In genomic region chrX:75128333-75128980, GRCm38 (mm10) we compare ENCODE assay signal across 10 mouse cellular contexts. TPM values are rescaled to one million over a fixed set of nuclear protein-coding genes. Genes with fewer than 3 reads are reported as not detected.
DNase-seq lines count a peak whose midpoint lies in the region; ATAC-seq and TF ChIP-seq lines count a peak whose summit lies in the region.
"Had no signal": no experiment of that assay in that cellular context is flagged by ENCODE, and none has a peak within 500 bp of the region (broad histone marks: within the 10 kb centered on the region; RNA-seq: fewer than 3 reads in every experiment).

No protein-coding gene starts in this region.

- ATAC-seq in limb, embryonic 14.5 days (ENCODE audit: low FRiP score, low read depth): no peak
- ATAC-seq in liver, embryonic 13.5 days (ENCODE audit: low read depth): no peak
- no peak for ATAC-seq in forebrain, postnatal 0 days
- no peak for ATAC-seq in forebrain, embryonic 14.5 days

- H3K4me2 ChIP-seq in limb, embryonic 14.5 days (replicated peaks; ENCODE audit: low read depth, low read length, severe bottlenecking): no peak overlapping the region
- peak overlapping the region; percentile 69 for H3K4me2 ChIP-seq in liver, embryonic 13.5 days
- no peak overlapping the region for H3K4me2 ChIP-seq in forebrain, postnatal 0 days (ENCODE audit: low read depth)
- H3K4me2 ChIP-seq in forebrain, embryonic 14.5 days (ENCODE audit: low read length): no peak overlapping the region
- H3K4me2 ChIP-seq: limb, embryonic 15.5 days had no signal

- no peak overlapping the region for H3K4me3 ChIP-seq in limb, embryonic 14.5 days (replicated peaks; ENCODE audit: low read length)
- H3K4me3 ChIP-seq in limb, embryonic 10.5 days: no peak overlapping the region
- peak overlapping the region; percentile 47 for H3K4me3 ChIP-seq in liver, embryonic 13.5 days (replicated peaks)
- no peak overlapping the region for H3K4me3 ChIP-seq in forebrain, postnatal 0 days (ENCODE audit: low read depth, low read length)
- H3K4me3 ChIP-seq in forebrain, embryonic 14.5 days (ENCODE audit: low read depth, low read length): no peak overlapping the region
- H3K4me3 ChIP-seq: limb, embryonic 15.5 days had no signal

- no peak overlapping the region for H3K9ac ChIP-seq in limb, embryonic 14.5 days (ENCODE audit: low read depth, low read length, severe bottlenecking)
- H3K9ac ChIP-seq in liver, embryonic 13.5 days: peak overlapping the region; percentile 63
- no peak overlapping the region for H3K9ac ChIP-seq in forebrain, postnatal 0 days
- no peak overlapping the region for H3K9ac ChIP-seq in forebrain, embryonic 14.5 days (ENCODE audit: low read length)
- H3K9ac ChIP-seq: limb, embryonic 15.5 days had no signal

- peaks cover 7% of the 10 kb centered on the region for H3K36me3 ChIP-seq in limb, embryonic 14.5 days (ENCODE audit: control insufficient read depth, insufficient read depth, low read length)
- no peaks in the 10 kb centered on the region; the same call in 1 of the 2 replicates for H3K36me3 ChIP-seq in limb, embryonic 10.5 days
- H3K36me3 ChIP-seq in liver, embryonic 13.5 days: peaks cover 15% of the 10 kb centered on the region
- H3K36me3 ChIP-seq in forebrain, postnatal 0 days (ENCODE audit: insufficient read depth): no peaks in the 10 kb centered on the region
- no peaks in the 10 kb centered on the region for H3K36me3 ChIP-seq in forebrain, embryonic 14.5 days (ENCODE audit: control insufficient read depth, insufficient read depth, low read length)

- no peaks in the 10 kb centered on the region for H3K9me3 ChIP-seq in limb, embryonic 14.5 days (ENCODE audit: control insufficient read depth, low read length)
- H3K9me3 ChIP-seq in limb, embryonic 10.5 days (replicated peaks): no peaks in the 10 kb centered on the region
- no peaks in the 10 kb centered on the region for H3K9me3 ChIP-seq in liver, embryonic 13.5 days (replicated peaks)
- no peaks in the 10 kb centered on the region for H3K9me3 ChIP-seq in forebrain, postnatal 0 days (ENCODE audit: low read length)
- H3K9me3 ChIP-seq in forebrain, embryonic 14.5 days (replicated peaks; ENCODE audit: control insufficient read depth, low read length): no peaks in the 10 kb centered on the region
- H3K9me3 ChIP-seq: limb, embryonic 15.5 days had no signal

- no peaks in the 10 kb centered on the region for H3K4me1 ChIP-seq in limb, embryonic 14.5 days (ENCODE audit: control insufficient read depth, insufficient read depth, low read length)
- H3K4me1 ChIP-seq in limb, embryonic 10.5 days: no peaks in the 10 kb centered on the region
- peaks cover 26% of the 10 kb centered on the region for H3K4me1 ChIP-seq in liver, embryonic 13.5 days (replicated peaks)
- H3K4me1 ChIP-seq in forebrain, postnatal 0 days (ENCODE audit: insufficient read depth): no peaks in the 10 kb centered on the region
- H3K4me1 ChIP-seq in forebrain, embryonic 14.5 days (ENCODE audit: control insufficient read depth, insufficient read depth, low read length): no peaks in the 10 kb centered on the region; the same call in 1 of the 2 replicates
- H3K4me1 ChIP-seq: limb, embryonic 15.5 days had no signal

- TF ChIP-seq POLR2A in limb, embryonic 14.5 days (IDR thresholded peaks at IDR 0.05; ENCODE audit: borderline replicate concordance, extremely low read depth, insufficient read depth, insufficient read length): no peak

- no peak overlapping the region for H3K27ac ChIP-seq in limb, embryonic 14.5 days (replicated peaks; ENCODE audit: low read depth, low read length)
- H3K27ac ChIP-seq in limb, embryonic 10.5 days: no peak overlapping the region
- H3K27ac ChIP-seq in liver, embryonic 13.5 days: peak overlapping the region; percentile 81
- H3K27ac ChIP-seq in forebrain, postnatal 0 days (ENCODE audit: low read depth, low read length): no peak overlapping the region
- H3K27ac ChIP-seq in forebrain, embryonic 14.5 days (ENCODE audit: low read depth, low read length): no peak overlapping the region
- H3K27ac ChIP-seq: limb, embryonic 15.5 days had no signal

- no peaks in the 10 kb centered on the region for H3K27me3 ChIP-seq in limb, embryonic 14.5 days (ENCODE audit: control insufficient read depth, insufficient read depth, low read length)
- H3K27me3 ChIP-seq in limb, embryonic 10.5 days (ENCODE audit: low read depth, poor library complexity, severe bottlenecking): no peaks in the 10 kb centered on the region
- no peaks in the 10 kb centered on the region for H3K27me3 ChIP-seq in liver, embryonic 13.5 days
- H3K27me3 ChIP-seq in forebrain, postnatal 0 days (ENCODE audit: insufficient read depth, low read length): no peaks in the 10 kb centered on the region
- no peaks in the 10 kb centered on the region for H3K27me3 ChIP-seq in forebrain, embryonic 14.5 days (replicated peaks; ENCODE audit: control insufficient read depth, insufficient read depth, low read length)
- H3K27me3 ChIP-seq: limb, embryonic 15.5 days had no signal

- DNase-seq in limb, embryonic 14.5 days (ENCODE audit: low spot score): peak; percentile 4
- DNase-seq in limb, embryonic 10.5 days (ENCODE audit: low spot score): no peak
- peak; percentile 23 for DNase-seq in cerebellum, adult 9-11 months
- DNase-seq in liver, embryonic 13.5 days: no peak
- peak; percentile 25 for DNase-seq in thymus, postnatal 0 days (ENCODE audit: low spot score)
- DNase-seq in forebrain, postnatal 0 days: no peak
- no peak for DNase-seq in forebrain, embryonic 14.5 days (ENCODE audit: low spot score)
- no peak for DNase-seq in urinary bladder, adult 2 months (ENCODE audit: low spot score)

- no peak for TF ChIP-seq CTCF in forebrain, postnatal 0 days (IDR thresholded peaks at IDR 0.05; ENCODE audit: low read depth)

RNA-seq across cellular contexts. Expression of gene Mpp1, which starts 2.4 kb away (rescaled TPM):
- 34.3 and 44.5 TPM in 2 replicates for polyA plus RNA-seq in limb, embryonic 14.5 days (2012; rRNA removed)
- polyA plus RNA-seq in limb, embryonic 14.5 days (2014; fragmentation: Nextera tagmentation; extraction: Ambion mirVana): 48.2 and 49.5 TPM in 2 replicates
- 19.9 and 23.2 TPM in 2 replicates for polyA plus RNA-seq in limb, embryonic 10.5 days (2016; fragmentation: Nextera tagmentation; extraction: Ambion mirVana)
- 104 and 113 TPM in 2 replicates for polyA plus RNA-seq in liver, embryonic 13.5 days (2015; fragmentation: Nextera tagmentation; extraction: Ambion mirVana)
- 96.7 and 99.0 TPM in 2 replicates for polyA plus RNA-seq in thymus, postnatal 0 days (2015; fragmentation: Nextera tagmentation; extraction: Ambion mirVana)
- total RNA-seq in forebrain, postnatal 0 days (2014; rRNA removed): 20.4 and 25.5 TPM in 2 replicates
- 13.4 and 17.1 TPM in 2 replicates for polyA plus RNA-seq in forebrain, postnatal 0 days (2015; fragmentation: Nextera tagmentation; extraction: Ambion mirVana)
- polyA plus RNA-seq in forebrain, embryonic 14.5 days (2014; fragmentation: Nextera tagmentation; extraction: Ambion mirVana): 17.6 and 21.5 TPM in 2 replicates
- polyA plus RNA-seq in urinary bladder, adult 2 months (2012; rRNA removed): 64.4 and 76.2 TPM in 2 replicates

RNA-seq across cellular contexts. Expression of gene Dkc1, which starts 32.8 kb away (rescaled TPM):
- 40.3 and 77.7 TPM in 2 replicates for polyA plus RNA-seq in limb, embryonic 14.5 days (2012; rRNA removed)
- polyA plus RNA-seq in limb, embryonic 14.5 days (2014; fragmentation: Nextera tagmentation; extraction: Ambion mirVana): 116 and 118 TPM in 2 replicates
- 212 and 261 TPM in 2 replicates for polyA plus RNA-seq in limb, embryonic 10.5 days (2016; fragmentation: Nextera tagmentation; extraction: Ambion mirVana)
- polyA plus RNA-seq in liver, embryonic 13.5 days (2015; fragmentation: Nextera tagmentation; extraction: Ambion mirVana): 136 and 168 TPM in 2 replicates
- 137 and 165 TPM in 2 replicates for polyA plus RNA-seq in thymus, postnatal 0 days (2015; fragmentation: Nextera tagmentation; extraction: Ambion mirVana)
- 16.5 and 33.4 TPM in 2 replicates for total RNA-seq in forebrain, postnatal 0 days (2014; rRNA removed)
- 42.4 and 57.8 TPM in 2 replicates for polyA plus RNA-seq in forebrain, postnatal 0 days (2015; fragmentation: Nextera tagmentation; extraction: Ambion mirVana)
- 62.7 and 68.4 TPM in 2 replicates for polyA plus RNA-seq in forebrain, embryonic 14.5 days (2014; fragmentation: Nextera tagmentation; extraction: Ambion mirVana)
- 26.4 and 28.9 TPM in 2 replicates for polyA plus RNA-seq in urinary bladder, adult 2 months (2012; rRNA removed)

RNA-seq across cellular contexts. Expression of gene Smim9, which starts 35.1 kb away (rescaled TPM):
- polyA plus RNA-seq in limb, embryonic 14.5 days (2012; rRNA removed): not detected in 2 replicates
- polyA plus RNA-seq in limb, embryonic 14.5 days (2014; fragmentation: Nextera tagmentation; extraction: Ambion mirVana): not detected in 2 replicates
- polyA plus RNA-seq in limb, embryonic 10.5 days (2016; fragmentation: Nextera tagmentation; extraction: Ambion mirVana): not detected in 2 replicates
- polyA plus RNA-seq in liver, embryonic 13.5 days (2015; fragmentation: Nextera tagmentation; extraction: Ambion mirVana): not detected in 2 replicates
- polyA plus RNA-seq in thymus, postnatal 0 days (2015; fragmentation: Nextera tagmentation; extraction: Ambion mirVana): not detected in 2 replicates
- total RNA-seq in forebrain, postnatal 0 days (2014; rRNA removed): 1.5 TPM in 1 of 2 replicates, not detected in the other
- not detected in 2 replicates for polyA plus RNA-seq in forebrain, postnatal 0 days (2015; fragmentation: Nextera tagmentation; extraction: Ambion mirVana)
- polyA plus RNA-seq in forebrain, embryonic 14.5 days (2014; fragmentation: Nextera tagmentation; extraction: Ambion mirVana): not detected in 2 replicates
- polyA plus RNA-seq in urinary bladder, adult 2 months (2012; rRNA removed): 0.34 TPM in 1 of 2 replicates, not detected in the other
- polyA plus RNA-seq: limb, embryonic 15.5 days; stomach, embryonic 14.5 days had no signal

RNA-seq across cellular contexts. Expression of gene Gab3, which starts 43.2 kb away (rescaled TPM):
- polyA plus RNA-seq in limb, embryonic 14.5 days (2012; rRNA removed): 1.6 and 2.0 TPM in 2 replicates
- polyA plus RNA-seq in limb, embryonic 14.5 days (2014; fragmentation: Nextera tagmentation; extraction: Ambion mirVana): 2.4 and 2.7 TPM in 2 replicates
- 0.46 and 0.65 TPM in 2 replicates for polyA plus RNA-seq in limb, embryonic 10.5 days (2016; fragmentation: Nextera tagmentation; extraction: Ambion mirVana)
- 1.2 and 1.3 TPM in 2 replicates for polyA plus RNA-seq in liver, embryonic 13.5 days (2015; fragmentation: Nextera tagmentation; extraction: Ambion mirVana)
- polyA plus RNA-seq in thymus, postnatal 0 days (2015; fragmentation: Nextera tagmentation; extraction: Ambion mirVana): 3.4 and 3.6 TPM in 2 replicates
- 2.1 and 2.8 TPM in 2 replicates for total RNA-seq in forebrain, postnatal 0 days (2014; rRNA removed)
- 1.4 and 2.5 TPM in 2 replicates for polyA plus RNA-seq in forebrain, postnatal 0 days (2015; fragmentation: Nextera tagmentation; extraction: Ambion mirVana)
- polyA plus RNA-seq in forebrain, embryonic 14.5 days (2014; fragmentation: Nextera tagmentation; extraction: Ambion mirVana): 0.84 and 1.0 TPM in 2 replicates
- 1.3 and 1.7 TPM in 2 replicates for polyA plus RNA-seq in urinary bladder, adult 2 months (2012; rRNA removed)

Comparison
In these comparisons a context has a peak if more than half of its experiments do, and no peak if none do; other contexts are left out.
1. DNase-seq: peak in limb, embryonic 14.5 days (single experiment), cerebellum, adult 9-11 months (single experiment) and thymus, postnatal 0 days (single experiment); none in limb, embryonic 10.5 days (single experiment), liver, embryonic 13.5 days (single experiment), forebrain, postnatal 0 days (single experiment), forebrain, embryonic 14.5 days (single experiment) and urinary bladder, adult 2 months (single experiment).